In the genomic region with DNA sequence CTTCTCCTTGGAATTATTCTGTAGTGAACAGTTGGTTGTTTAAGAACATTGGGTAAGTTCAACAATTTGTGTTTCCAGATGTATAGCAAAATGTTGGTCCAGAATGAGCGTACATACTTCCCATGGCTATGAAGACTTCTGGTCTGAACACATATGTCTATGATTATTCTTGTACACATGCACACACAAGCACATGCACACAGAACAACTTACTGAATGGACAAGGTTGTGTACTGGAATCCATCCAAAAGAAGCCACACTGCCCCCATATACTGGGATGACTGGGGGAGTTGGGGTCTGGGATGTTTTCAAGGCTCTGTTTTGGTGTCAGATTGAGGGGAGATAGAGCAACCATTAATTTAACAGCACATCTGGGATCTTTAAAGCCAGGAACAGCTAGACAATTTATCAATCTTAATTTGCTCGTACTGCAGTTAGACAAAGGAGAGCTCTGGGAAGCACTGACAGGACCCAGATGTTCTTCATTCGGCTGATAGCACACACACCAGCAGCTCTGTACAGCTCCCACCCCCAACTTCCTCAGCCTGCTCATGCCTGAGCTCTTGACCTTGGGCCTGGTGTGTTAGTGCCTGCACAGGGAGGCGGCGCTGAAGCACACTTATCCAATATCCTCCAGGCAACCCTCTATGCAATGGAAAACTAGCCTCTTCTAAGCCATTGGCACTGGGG, we compare ENCODE assay signal across 11 mouse cellular contexts.
DNase-seq lines count a peak whose midpoint lies in the region; ATAC-seq lines count a peak whose summit lies in the region.
"Had no signal": no experiment of that assay in that cellular context is flagged by ENCODE, and none has a peak within 500 bp of the region (broad histone marks: within the 10 kb centered on the region; RNA-seq: fewer than 3 reads in every experiment).

No protein-coding gene starts in this region.

- no peak overlapping the region for H3K4me3 ChIP-seq in forebrain, embryonic 15.5 days
- H3K4me3 ChIP-seq: liver, embryonic 13.5 days had no signal

- DNase-seq in spleen, postnatal 36 days (ENCODE audit: low spot score in 2 of 2) = peak; percentile 15 to 26
- no peak for DNase-seq in spleen, postnatal 14 days (ENCODE audit: low spot score in 2 of 2)
- peak; percentile 35 for DNase-seq in hindlimb bud, embryonic 11.5 days (ENCODE audit: extremely low spot score, low read depth, low spot score)
- DNase-seq in liver = peak; percentile 41
- DNase-seq in layer of hippocampus, postnatal 10 days (ENCODE audit: low spot score in 2 of 2) = no peak
- DNase-seq in left cerebral cortex, postnatal 14 days (ENCODE audit: low spot score in 2 of 2) = no peak
- DNase-seq: cerebellum, postnatal 36 days; liver, embryonic 13.5 days had no signal

- H3K36me3 ChIP-seq in forebrain, embryonic 15.5 days = no peaks in the 10 kb centered on the region
- H3K36me3 ChIP-seq: G1E; liver, embryonic 13.5 days had no signal

- no peak for ATAC-seq in forebrain, embryonic 15.5 days (replicated peaks)
- ATAC-seq in erythroblast, adult 5-6 weeks (replicated peaks; ENCODE audit: low FRiP score, poor library complexity, severe bottlenecking) = no peak

- no peaks in the 10 kb centered on the region for H3K4me1 ChIP-seq in forebrain, embryonic 15.5 days
- H3K4me1 ChIP-seq: liver, embryonic 13.5 days had no signal

- WGBS in forebrain, embryonic 15.5 days = 87% methylated on average over 5 of the region's 5 CpGs

- H3K9me3 ChIP-seq in forebrain, embryonic 15.5 days = no peaks in the 10 kb centered on the region
- H3K9me3 ChIP-seq: G1E; liver, embryonic 13.5 days had no signal

- no peak overlapping the region for H3K4me2 ChIP-seq in forebrain, embryonic 15.5 days (replicated peaks)
- H3K4me2 ChIP-seq: liver, embryonic 13.5 days had no signal

- no peak overlapping the region for H3K9ac ChIP-seq in forebrain, embryonic 15.5 days (replicated peaks)
- H3K9ac ChIP-seq: liver, embryonic 13.5 days had no signal

- no peak overlapping the region for H3K27ac ChIP-seq in forebrain, embryonic 15.5 days (replicated peaks)
- H3K27ac ChIP-seq: liver, embryonic 13.5 days had no signal

- intact Hi-C loops in left cerebral cortex, postnatal 14 days (cut with DNase I) = no loop called here

- no peaks in the 10 kb centered on the region for H3K27me3 ChIP-seq in forebrain, embryonic 15.5 days
- H3K27me3 ChIP-seq: liver, embryonic 13.5 days had no signal

Comparison
In these comparisons a context has a peak if more than half of its experiments do, and no peak if none do; other contexts are left out.
1. DNase-seq: peak in spleen, postnatal 36 days (2 of 2), hindlimb bud, embryonic 11.5 days (single experiment) and liver (single experiment); none in spleen, postnatal 14 days (0 of 2), layer of hippocampus, postnatal 10 days (0 of 2) and left cerebral cortex, postnatal 14 days (0 of 2).